Mouse (Mus musculus) stomach, postnatal 0 days (tissue): ENCODE data around the gene Abcb10.

ENCODE experiments used
- CTCF ChIP-seq: IDR thresholded peaks from 2 replicates; pipeline ENCODE4 v1.5.1; 2016; ENCODE audit warnings: antibody characterized with exemption, low read depth, mild to moderate bottlenecking, moderate library complexity
- EP300 ChIP-seq: optimal IDR thresholded peaks from 2 replicates; pipeline ENCODE3; 2016; ENCODE audit warnings: antibody characterized with exemption

- TF ChIP-seq CTCF: no peak
- TF ChIP-seq EP300: no peak
Observed at GRCm38 (mm10) chr8:123990277-123991049, 7.5 kb upstream of the Abcb10 start.
